Mouse (Mus musculus): ENCODE measurements at regions not wholly inside any gene's neighbourhood (a gene's known extent, or its start where the extent isn't known, plus 50 kb on each side); places are given as distances from the start of the nearest gene placed in this dataset.
A peak's percentile ranks its signal among the peaks of the same experiment; 100 is the strongest.

GRCm38 (mm10) chr10:51930696-51931095 lies 91.6 kb upstream of the Vgll2 start:
- no peak for TF ChIP-seq CTCF (conservative IDR thresholded peaks at IDR 0.05)
- no peak overlapping the region for H3K4me3 ChIP-seq
- DNase-seq (ENCODE audit: low spot score in 2 of 2): no peak
- no peak overlapping the region for H3K27ac ChIP-seq

- Histone ChIP-seq H3K4me3 (no peak overlapping the region), H3K27ac (no peak overlapping the region)
- TF ChIP-seq CTCF (conservative IDR thresholded peaks at IDR 0.05): no peak
- no peak for DNase-seq (ENCODE audit: low spot score in 2 of 2)
These were observed 86.8 kb upstream of the Vgll2 start for GRCm38 (mm10) chr10:51935482-51935881.

GRCm38 (mm10) chr10:51941192-51941591 lies 81.1 kb upstream of the Vgll2 start:
- no peak for DNase-seq (ENCODE audit: low spot score in 2 of 2)
- no peak overlapping the region for H3K4me3 ChIP-seq
- no peak overlapping the region for H3K27ac ChIP-seq
- no peak for TF ChIP-seq CTCF (conservative IDR thresholded peaks at IDR 0.05)

- Histone ChIP-seq H3K27ac (no peak overlapping the region), H3K4me3 (no peak overlapping the region)
- no peak for DNase-seq (ENCODE audit: low spot score in 2 of 2)
- no peak for TF ChIP-seq CTCF (conservative IDR thresholded peaks at IDR 0.05)
These were observed 76.6 kb upstream of the Vgll2 start for GRCm38 (mm10) chr10:51945701-51946100.

- Histone ChIP-seq H3K4me3 (no peak overlapping the region), H3K27ac (no peak overlapping the region)
- TF ChIP-seq CTCF (conservative IDR thresholded peaks at IDR 0.05): no peak
- DNase-seq (ENCODE audit: low spot score in 2 of 2): no peak
These were observed 76.1 kb upstream of the Vgll2 start for GRCm38 (mm10) chr10:51946189-51946588.

- H3K27ac ChIP-seq: no peak overlapping the region
- no peak overlapping the region for H3K4me3 ChIP-seq
- DNase-seq (ENCODE audit: low spot score in 2 of 2): no peak
- TF ChIP-seq CTCF (conservative IDR thresholded peaks at IDR 0.05): no peak
These were observed 75.4 kb upstream of the Vgll2 start for GRCm38 (mm10) chr10:51946881-51947280.

- DNase-seq (ENCODE audit: low spot score in 2 of 2): no peak
- no peak for TF ChIP-seq CTCF (conservative IDR thresholded peaks at IDR 0.05)
- H3K4me3 ChIP-seq: no peak overlapping the region
- H3K27ac ChIP-seq: no peak overlapping the region
These were observed 72.3 kb upstream of the Vgll2 start for GRCm38 (mm10) chr10:51950016-51950415.

- H3K27ac ChIP-seq: no peak overlapping the region
- H3K4me3 ChIP-seq: no peak overlapping the region
- DNase-seq (ENCODE audit: low spot score in 2 of 2): no peak
- TF ChIP-seq CTCF (conservative IDR thresholded peaks at IDR 0.05): peak; percentile 40
These were observed 70.3 kb upstream of the Vgll2 start for GRCm38 (mm10) chr10:51952021-51952420.

GRCm38 (mm10) chr10:51956493-51956892 lies 65.8 kb upstream of the Vgll2 start:
- no peak for TF ChIP-seq CTCF (conservative IDR thresholded peaks at IDR 0.05)
- no peak overlapping the region for H3K4me3 ChIP-seq
- no peak overlapping the region for H3K27ac ChIP-seq
- no peak for DNase-seq (ENCODE audit: low spot score in 2 of 2)

GRCm38 (mm10) chr10:51961497-51961896 lies 60.8 kb upstream of the Vgll2 start:
- Histone ChIP-seq H3K27ac (no peak overlapping the region), H3K4me3 (no peak overlapping the region)
- DNase-seq (ENCODE audit: low spot score in 2 of 2): no peak
- TF ChIP-seq CTCF (conservative IDR thresholded peaks at IDR 0.05): no peak

- DNase-seq (ENCODE audit: low spot score in 2 of 2): no peak
- no peak for TF ChIP-seq CTCF (conservative IDR thresholded peaks at IDR 0.05)
- no peak overlapping the region for H3K27ac ChIP-seq
- no peak overlapping the region for H3K4me3 ChIP-seq
These were observed 58.6 kb upstream of the Vgll2 start for GRCm38 (mm10) chr10:51963671-51964070.

- H3K27ac ChIP-seq: no peak overlapping the region
- no peak for TF ChIP-seq CTCF (conservative IDR thresholded peaks at IDR 0.05)
- DNase-seq (ENCODE audit: low spot score in 2 of 2): no peak
- no peak overlapping the region for H3K4me3 ChIP-seq
These were observed 52.2 kb upstream of the Vgll2 start for GRCm38 (mm10) chr10:51970113-51970512.

Measured in layer of hippocampus, adult 2 months (tissue).